Comparison of ENCODE assay signal across 8 mouse cellular contexts in genomic region chr2:121957216-121957792, GRCm38 (mm10). TPM values are rescaled to one million over a fixed set of nuclear protein-coding genes. Genes with fewer than 3 reads are reported as not detected.
DNase-seq lines count a peak whose midpoint lies in the region; ATAC-seq and TF ChIP-seq lines count a peak whose summit lies in the region.

No protein-coding gene starts in this region.

- DNase-seq in CD4-positive, CD25-positive, alpha-beta regulatory T cell, adult 2 months (ENCODE audit: low read depth, low spot score), result peak; percentile 43
- DNase-seq in thymus, adult 18-20 months, result no peak
- DNase-seq in testis, postnatal 14 days (ENCODE audit: low spot score), result no peak

- peaks cover 33% of the 10 kb centered on the region for H3K36me3 ChIP-seq in erythroblast, embryonic 14.5 days (ENCODE audit: control insufficient read depth)
- H3K36me3 ChIP-seq in liver, embryonic 12.5 days, result peaks cover 22% of the 10 kb centered on the region

- 5% methylated on average over 8 of the region's 8 CpGs for WGBS in liver, embryonic 12.5 days (ENCODE audit: insufficient replicate concordance)

- H3K27me3 ChIP-seq in erythroblast, embryonic 14.5 days (ENCODE audit: control insufficient read depth), result no peaks in the 10 kb centered on the region
- no peaks in the 10 kb centered on the region for H3K27me3 ChIP-seq in liver, embryonic 12.5 days (replicated peaks)

- peaks cover 27% of the 10 kb centered on the region for H3K4me1 ChIP-seq in erythroblast, embryonic 14.5 days (ENCODE audit: control insufficient read depth)
- H3K4me1 ChIP-seq in embryonic fibroblast, embryonic 13.5 days (ENCODE audit: control insufficient read depth, insufficient read depth, low read length), result 0 out of 2 replicates have a peak, but pooled peaks cover 3% of the 10 kb centered on the region
- peaks cover 26% of the 10 kb centered on the region for H3K4me1 ChIP-seq in liver, embryonic 12.5 days

- H3K4me2 ChIP-seq in liver, embryonic 12.5 days, result peak overlapping the region; percentile 70

- H3K27ac ChIP-seq in embryonic fibroblast, embryonic 13.5 days (ENCODE audit: insufficient read depth, low read length), result peak overlapping the region; percentile 97; the same call in 1 of the 2 replicates
- H3K27ac ChIP-seq in liver, embryonic 12.5 days, result peak overlapping the region; percentile 97

- TF ChIP-seq POLR2A in embryonic fibroblast, embryonic 13.5 days (IDR thresholded peaks at IDR 0.05; ENCODE audit: low read depth, low read length), result no peak

- peak overlapping the region; percentile 82 for H3K4me3 ChIP-seq in erythroblast, embryonic 14.5 days (replicated peaks)
- H3K4me3 ChIP-seq in embryonic fibroblast, embryonic 13.5 days (ENCODE audit: insufficient read depth, low read length), result peak overlapping the region; percentile 84
- H3K4me3 ChIP-seq in liver, embryonic 12.5 days, result peak overlapping the region; percentile 80

- no peak for ATAC-seq in erythroblast, adult 5-6 weeks (replicated peaks; ENCODE audit: low FRiP score, poor library complexity, severe bottlenecking)
- no peak for ATAC-seq in liver, embryonic 12.5 days
- ATAC-seq in granulocyte monocyte progenitor cell, adult 5-6 weeks (replicated peaks; ENCODE audit: poor library complexity, severe bottlenecking), result no peak

- no peak for TF ChIP-seq CTCF in embryonic fibroblast, embryonic 13.5 days (IDR thresholded peaks at IDR 0.05; ENCODE audit: borderline replicate concordance, insufficient read depth, low read length)

- peak overlapping the region; percentile 86 for H3K9ac ChIP-seq in liver, embryonic 12.5 days

- no peaks in the 10 kb centered on the region for H3K9me3 ChIP-seq in erythroblast, embryonic 14.5 days (ENCODE audit: control insufficient read depth, low read length)
- no peaks in the 10 kb centered on the region for H3K9me3 ChIP-seq in liver, embryonic 12.5 days (replicated peaks)

RNA-seq across cellular contexts. Expression of gene Mageb3, which starts 1.4 kb away (rescaled TPM):
- not detected in 2 replicates for polyA plus RNA-seq in erythroblast, embryonic 14.5 days (2012)
- not detected in 2 replicates for total RNA-seq in erythroblast, adult 5-6 weeks (2015; ENCODE audit: low replicate concordance)
- total RNA-seq in erythroblast, adult 5-6 weeks (2017; ENCODE audit: low replicate concordance), result 0.43 TPM in 1 of 2 replicates, not detected in the other
- not detected in 2 replicates for polyA plus RNA-seq in embryonic fibroblast, embryonic 13.5 days (2011; ENCODE audit: insufficient read length, low read depth, missing spikeins)
- polyA plus RNA-seq in liver, embryonic 12.5 days (2016; fragmentation: Nextera tagmentation; extraction: Ambion mirVana), result 0.05 and 0.10 TPM in 2 replicates
- total RNA-seq in granulocyte monocyte progenitor cell, adult 5-6 weeks (2014; fragmentation: Nextera tagmentation), result not detected in 2 replicates
- 0.65 TPM in 1 of 2 replicates, not detected in the other for total RNA-seq in granulocyte monocyte progenitor cell, adult 5-6 weeks (2017)

RNA-seq across cellular contexts. Expression of gene Ctdspl2, which starts 1.5 kb away (rescaled TPM):
- polyA plus RNA-seq in erythroblast, embryonic 14.5 days (2012), result 0.12 and 0.15 TPM in 2 replicates
- 19.4 and 23.4 TPM in 2 replicates for total RNA-seq in erythroblast, adult 5-6 weeks (2015; ENCODE audit: low replicate concordance)
- total RNA-seq in erythroblast, adult 5-6 weeks (2017; ENCODE audit: low replicate concordance), result 22.6 and 30.2 TPM in 2 replicates
- polyA plus RNA-seq in embryonic fibroblast, embryonic 13.5 days (2011; ENCODE audit: insufficient read length, low read depth, missing spikeins), result 31.6 and 49.9 TPM in 2 replicates
- 26.7 and 30.5 TPM in 2 replicates for polyA plus RNA-seq in liver, embryonic 12.5 days (2016; fragmentation: Nextera tagmentation; extraction: Ambion mirVana)
- 46.4 and 47.5 TPM in 2 replicates for total RNA-seq in granulocyte monocyte progenitor cell, adult 5-6 weeks (2014; fragmentation: Nextera tagmentation)
- 81.6 and 86.7 TPM in 2 replicates for total RNA-seq in granulocyte monocyte progenitor cell, adult 5-6 weeks (2017)

Comparison
In these comparisons a context has a peak if more than half of its experiments do, and no peak if none do; other contexts are left out.
1. RNA of gene Ctdspl2, which starts 1.5 kb away (polyA plus RNA-seq): 31.6 to 49.9 TPM in embryonic fibroblast, embryonic 13.5 days and 26.7 to 30.5 TPM in liver, embryonic 12.5 days; 0.12 to 0.15 TPM in erythroblast, embryonic 14.5 days; every median in the first group is over 10 times any median in the second.
2. Peak in every context shown above with its lines, with median percentiles within 50 percentile points of each other: H3K4me3 ChIP-seq.